Mouse (Mus musculus): Measurements from ENCODE around the gene Fam241b. TPM values are rescaled to one million over a fixed set of nuclear protein-coding genes. Genes with fewer than 3 reads are reported as not detected.
A peak's percentile ranks its signal among the peaks of the same experiment; 100 is the strongest.

Gene Fam241b
- total RNA-seq (2022): 10 to 100 TPM in 2 of 4 experiments, 1 to 10 TPM in 2; 5.6 to 11.7 (median 8.7) TPM

- no peak for DNase-seq
These were observed at the start of gene Fam241b for GRCm38 (mm10) chr10:62143820-62144219. Gene Fam241b, minus strand, starts transcription at chr10:62143920.

GRCm38 (mm10) chr10:62192701-62193157, 49.0 kb upstream of the Fam241b start:
- DNase-seq: peak; percentile 90

GRCm38 (mm10) chr10:62190821-62191220, 47.1 kb upstream of the Fam241b start:
- no peak for DNase-seq

- no peak for DNase-seq
These were observed 46.2 kb upstream of the Fam241b start for GRCm38 (mm10) chr10:62189910-62190309.

- no peak for DNase-seq
These were observed 45.6 kb upstream of the Fam241b start for GRCm38 (mm10) chr10:62189303-62189702.

- no peak for DNase-seq
These were observed 43.2 kb upstream of the Fam241b start for GRCm38 (mm10) chr10:62186882-62187281.

- peak; percentile 85 for DNase-seq
These were observed 39.3 kb upstream of the Fam241b start for GRCm38 (mm10) chr10:62183053-62183452.

GRCm38 (mm10) chr10:62182471-62183014, 38.8 kb upstream of the Fam241b start:
- DNase-seq: no peak

GRCm38 (mm10) chr10:62181701-62182100, 38.0 kb upstream of the Fam241b start:
- DNase-seq: no peak

- DNase-seq: no peak
These were observed 36.2 kb upstream of the Fam241b start for GRCm38 (mm10) chr10:62179944-62180343.

- DNase-seq: no peak
These were observed 31.0 kb upstream of the Fam241b start for GRCm38 (mm10) chr10:62174533-62175313.

GRCm38 (mm10) chr10:62173941-62174448, 30.3 kb upstream of the Fam241b start:
- DNase-seq: no peak

GRCm38 (mm10) chr10:62172841-62173553, 29.3 kb upstream of the Fam241b start:
- no peak for DNase-seq

GRCm38 (mm10) chr10:62162410-62162809, 18.7 kb upstream of the Fam241b start:
- no peak for DNase-seq

GRCm38 (mm10) chr10:62149929-62150328, 6.2 kb upstream of the Fam241b start:
- no peak for DNase-seq

- no peak for DNase-seq
These were observed 3.9 kb upstream of the Fam241b start for GRCm38 (mm10) chr10:62147466-62148248.

GRCm38 (mm10) chr10:62145957-62146356, 2.2 kb upstream of the Fam241b start:
- DNase-seq: no peak

GRCm38 (mm10) chr10:62138040-62138439, 5.7 kb downstream of the Fam241b start:
- DNase-seq: no peak

- no peak for DNase-seq
These were observed 6.6 kb downstream of the Fam241b start for GRCm38 (mm10) chr10:62137150-62137549.

GRCm38 (mm10) chr10:62135696-62136470, 7.8 kb downstream of the Fam241b start:
- DNase-seq: no peak

GRCm38 (mm10) chr10:62132691-62133281, 10.9 kb downstream of the Fam241b start, which contains the start of gene Neurog3:
Gene Neurog3, plus strand, starts transcription at chr10:62133090.
- no peak for DNase-seq

All from adrenal gland, adult 8-10 months (tissue).